Mouse (Mus musculus): Measurements from ENCODE around the gene Frrs1.

The Frrs1 gene

DNA sequence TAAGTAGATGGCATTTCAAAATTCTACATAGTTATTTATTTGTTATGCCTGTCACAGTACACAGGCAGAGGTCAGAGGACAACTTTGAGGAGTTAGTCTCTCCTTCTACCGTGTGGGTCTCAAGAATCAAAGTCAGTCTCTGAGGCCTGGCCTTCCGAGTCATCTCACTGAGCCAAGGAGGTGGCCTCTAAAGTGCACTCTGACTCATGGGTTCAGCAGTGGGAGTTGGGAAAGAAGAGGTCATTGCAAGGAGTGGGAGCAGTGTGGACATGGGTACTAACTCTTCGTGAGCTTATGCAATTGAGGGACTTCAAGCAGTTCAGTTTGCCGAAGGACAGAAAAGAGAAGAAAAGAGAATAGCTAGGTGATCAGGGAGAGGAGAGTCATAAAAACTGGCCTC lies 10.3 kb upstream of the Frrs1 start:
- no peak for DNase-seq

- no peak for DNase-seq
Measured at GRCm38 (mm10) chr3:116850376-116850775, 8.9 kb upstream of the Frrs1 start.

- DNase-seq: no peak
Measured at GRCm38 (mm10) chr3:116852421-116852820, 6.8 kb upstream of the Frrs1 start.

- DNase-seq: no peak
Measured at GRCm38 (mm10) chr3:116857611-116858010, 1.7 kb upstream of the Frrs1 start.

- DNase-seq: no peak
Measured at GRCm38 (mm10) chr3:116859752-116860151, 488 bp downstream of the Frrs1 start.

DNA sequence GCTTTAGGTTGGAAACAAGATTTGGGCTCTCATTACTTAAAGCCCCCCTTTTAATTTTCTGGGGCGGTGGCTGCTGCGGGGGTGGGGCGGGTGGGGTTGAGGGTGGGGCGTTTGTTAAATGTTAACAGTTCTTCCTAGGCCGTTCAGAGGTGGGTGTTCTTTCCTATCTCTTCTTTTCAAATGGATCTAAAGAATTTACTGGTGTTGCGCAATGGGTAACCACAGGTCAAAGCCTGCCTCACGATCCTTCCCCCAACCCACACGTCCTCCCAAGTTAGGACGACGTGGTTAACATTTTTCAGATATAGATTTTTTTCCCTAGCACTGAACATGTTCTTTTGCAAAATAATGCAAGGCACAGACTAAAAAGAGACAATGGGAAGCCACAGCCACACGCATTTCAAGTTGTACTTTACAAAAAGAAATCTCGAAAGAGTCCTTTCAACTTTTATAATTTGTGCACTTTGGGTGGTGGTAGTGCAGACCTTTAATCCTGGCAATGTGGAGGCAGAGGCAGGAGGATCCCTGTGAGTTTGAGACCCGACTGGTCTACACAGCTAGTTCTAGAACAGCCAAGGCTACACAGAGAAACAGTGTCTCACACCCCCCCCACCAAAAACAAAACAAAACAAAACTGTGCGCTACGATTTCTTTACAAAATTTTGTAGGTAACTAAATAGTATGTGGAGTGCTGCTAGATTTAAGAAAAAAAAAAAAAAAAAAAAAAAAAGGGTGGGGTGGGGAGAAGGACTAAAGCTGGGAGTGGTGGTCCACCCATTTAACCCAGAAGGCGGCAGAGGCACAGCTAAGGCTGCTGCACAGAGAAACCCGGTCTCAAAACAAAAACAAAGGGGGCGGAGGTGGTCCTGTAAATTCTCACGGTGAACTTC lies 1.3 kb downstream of the Frrs1 start:
- DNase-seq: no peak

- DNase-seq: no peak
Measured at GRCm38 (mm10) chr3:116861223-116861539, 1.9 kb downstream of the Frrs1 start.

- peak; percentile 73 to 78 for DNase-seq
Measured at GRCm38 (mm10) chr3:116861540-116862067, 2.3 kb downstream of the Frrs1 start.

DNA sequence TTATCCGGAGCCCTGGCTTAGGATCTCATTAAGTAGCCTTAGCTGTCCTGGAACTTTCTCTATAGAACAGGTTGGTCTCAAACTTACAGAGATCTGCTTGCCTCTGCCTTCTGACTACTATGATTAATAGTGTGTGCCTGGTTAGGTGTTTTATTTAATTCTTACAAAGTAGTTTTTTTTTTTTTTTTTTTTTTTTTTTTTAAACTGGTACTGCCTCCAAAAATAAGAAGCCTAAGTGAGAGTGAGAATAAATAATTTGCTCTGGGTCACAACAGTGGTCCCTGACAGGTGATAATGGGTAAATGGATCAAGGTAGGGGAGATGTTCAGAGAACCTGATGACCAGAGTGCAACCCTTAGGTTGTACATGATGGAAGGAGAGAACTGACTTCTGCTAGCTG lies 3.4 kb downstream of the Frrs1 start:
- no peak for DNase-seq

DNA sequence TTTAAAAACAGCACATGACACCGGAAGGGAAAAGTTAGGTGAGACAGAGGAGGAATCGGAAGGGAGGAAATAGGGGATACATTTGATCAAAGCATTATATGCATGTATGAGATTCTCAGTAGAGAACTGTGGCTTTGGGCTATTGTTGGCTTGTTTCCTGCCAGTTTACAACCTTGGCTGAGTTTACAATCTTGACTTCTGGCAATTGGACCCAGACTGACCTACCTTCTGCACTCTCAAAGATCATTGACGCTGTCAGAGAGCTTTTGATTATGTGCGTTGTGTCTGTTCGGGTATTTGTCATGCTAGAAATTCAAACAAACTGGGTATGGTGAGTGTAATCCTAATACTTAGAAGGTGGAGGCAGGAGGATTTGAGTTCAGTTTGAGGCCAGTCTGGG lies 5.2 kb downstream of the Frrs1 start:
- no peak for DNase-seq

GRCm38 (mm10) chr3:116865199-116865636 lies 6.0 kb downstream of the Frrs1 start:
- no peak for DNase-seq

GRCm38 (mm10) chr3:116870372-116870771 lies 11.1 kb downstream of the Frrs1 start:
- DNase-seq: no peak

DNA sequence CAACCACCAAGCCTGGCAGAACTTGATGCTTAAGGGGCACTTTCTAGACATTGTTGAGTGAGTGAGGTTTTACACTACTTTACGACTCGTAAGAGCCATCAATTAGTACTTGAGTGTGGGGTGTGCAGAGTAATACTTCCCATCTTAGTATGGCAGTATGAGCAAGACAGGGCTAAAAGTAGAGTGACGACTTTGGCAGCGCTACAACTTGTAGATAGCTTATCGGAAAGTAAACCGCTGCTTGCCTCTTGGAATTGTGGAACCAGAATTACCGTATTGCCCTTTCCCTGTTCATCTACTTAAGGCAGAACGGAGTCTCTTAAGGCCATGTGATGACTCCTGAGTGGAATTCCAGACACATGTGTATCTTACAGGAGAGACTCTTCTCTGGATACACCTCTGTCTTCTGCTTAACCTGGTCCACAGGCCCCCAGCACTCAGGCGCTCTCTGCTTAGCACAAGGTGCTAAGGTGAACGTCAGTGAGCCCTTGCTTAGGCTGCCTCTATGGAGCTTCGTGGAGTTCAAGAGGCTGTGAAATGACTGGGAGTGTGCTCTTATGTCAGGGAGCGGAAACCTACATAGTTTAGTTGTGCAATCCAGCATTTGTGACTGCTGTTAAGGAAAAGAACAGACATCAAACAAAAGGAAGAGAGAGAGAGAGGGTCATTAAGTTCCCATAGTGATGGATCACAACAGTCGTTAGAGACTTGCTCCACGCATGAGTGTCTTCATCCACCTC lies 23.1 kb downstream of the Frrs1 start:
- DNase-seq: peak; percentile 50 to 66

- DNase-seq: no peak
Measured at GRCm38 (mm10) chr3:116884941-116885340, 25.7 kb downstream of the Frrs1 start.

- no peak for DNase-seq
Measured at GRCm38 (mm10) chr3:116889358-116889757, 30.1 kb downstream of the Frrs1 start.

DNA sequence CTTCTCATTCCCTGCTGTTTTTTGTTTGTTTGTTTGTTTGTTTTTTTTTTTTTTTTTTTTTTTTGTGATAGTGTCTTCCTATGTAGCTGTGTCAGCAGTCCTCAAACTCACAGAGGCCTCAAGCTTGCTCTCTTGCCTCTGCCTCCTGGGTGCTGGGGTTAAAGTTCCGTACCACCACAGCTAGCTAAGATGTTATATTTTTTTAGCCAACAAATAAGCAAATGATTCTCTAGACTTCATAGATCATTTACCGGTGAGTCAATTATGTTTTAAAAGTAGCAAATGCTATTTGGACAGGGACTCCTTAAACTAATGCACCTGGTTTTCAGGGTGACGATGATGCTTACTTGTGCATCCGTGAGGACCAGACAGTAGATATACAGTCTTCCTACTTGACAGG lies 31.3 kb downstream of the Frrs1 start:
- no peak for DNase-seq

- DNase-seq: no peak
Measured at GRCm38 (mm10) chr3:116891436-116892205, 32.4 kb downstream of the Frrs1 start.

DNA sequence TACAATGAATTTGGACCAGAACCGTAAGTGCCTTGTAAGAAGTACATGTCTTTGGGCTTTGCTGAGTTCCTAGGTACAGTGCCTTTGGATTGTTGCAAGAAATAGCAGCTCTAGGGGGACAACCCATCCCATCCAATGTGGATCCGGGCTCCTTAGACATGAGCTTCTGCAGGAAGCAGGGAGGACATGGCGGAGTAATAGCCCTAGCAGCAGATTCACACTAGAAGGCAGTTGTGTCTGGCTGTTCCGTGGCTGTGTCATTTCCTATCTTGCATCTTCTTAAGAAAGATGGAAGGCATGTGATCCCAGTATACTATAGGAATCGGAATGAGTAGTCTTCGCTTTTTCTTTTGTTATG lies 32.9 kb downstream of the Frrs1 start:
- DNase-seq: no peak

DNA sequence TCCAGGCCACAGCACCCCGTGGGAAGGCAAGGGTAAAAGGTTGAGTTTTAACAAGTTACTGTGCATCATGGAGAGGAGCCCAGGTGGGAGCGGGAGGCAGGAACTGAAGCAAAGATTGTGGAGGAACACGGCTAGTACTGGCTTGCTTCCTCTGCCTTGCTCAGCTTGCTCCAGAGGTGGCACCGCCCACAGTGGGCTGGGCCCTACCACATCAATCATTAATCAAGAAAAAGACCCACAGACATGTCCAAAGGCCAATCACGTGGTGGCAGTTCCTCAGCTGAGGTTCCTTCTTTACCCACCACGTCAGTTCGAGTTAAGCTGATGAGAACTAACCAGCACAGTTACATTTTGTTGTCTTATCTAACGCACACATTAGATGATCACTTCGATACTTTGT lies 33.6 kb downstream of the Frrs1 start:
- DNase-seq: peak; percentile 30 to 54

GRCm38 (mm10) chr3:116904158-116904557 lies 44.9 kb downstream of the Frrs1 start:
- peak; percentile 64 to 72 for DNase-seq

- peak in 1 of 2 experiments; percentile 8 for DNase-seq
Measured at GRCm38 (mm10) chr3:116905898-116906297, 46.6 kb downstream of the Frrs1 start.

DNA sequence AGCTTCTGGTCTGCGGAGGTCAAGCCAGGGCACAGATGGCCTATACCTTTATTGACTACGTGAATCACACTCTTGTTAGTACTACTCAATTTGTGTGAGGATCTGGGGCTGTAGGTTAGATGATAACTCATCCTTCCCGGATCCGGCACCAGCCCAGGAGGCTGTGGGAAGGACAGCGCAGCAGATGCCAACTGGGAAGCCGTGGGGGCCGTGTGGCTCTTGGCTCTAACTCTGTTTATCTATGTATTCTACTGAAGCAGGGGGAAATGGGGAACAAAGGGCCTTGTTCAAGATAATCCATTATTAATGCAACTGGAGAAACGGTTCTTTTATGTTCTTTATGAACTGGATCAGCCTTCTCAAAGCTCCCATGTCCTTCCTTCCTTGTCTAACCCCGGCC lies 47.3 kb downstream of the Frrs1 start:
- DNase-seq: no peak

DNA sequence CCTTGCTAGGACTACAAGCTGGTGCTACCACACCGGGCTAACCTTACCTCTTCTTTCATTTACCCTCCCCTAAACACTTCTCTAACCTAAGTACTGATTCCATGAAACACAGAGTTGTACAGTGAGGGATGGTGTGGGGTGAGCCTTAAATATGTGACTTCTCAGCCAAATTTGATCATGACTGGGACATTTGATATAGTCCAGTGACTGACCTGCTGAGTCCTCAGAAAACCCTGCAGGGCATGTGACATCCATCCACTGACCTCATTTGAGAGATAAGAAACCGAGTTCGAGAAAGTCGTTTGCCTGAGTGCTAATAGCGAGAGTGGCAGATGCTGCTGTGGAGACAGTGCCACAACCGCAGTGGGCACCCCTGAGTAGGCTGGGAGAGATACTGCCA lies 55.1 kb downstream of the Frrs1 start:
- DNase-seq: no peak
